Mouse (Mus musculus): ENCODE results near the gene Deup1. TPM values are rescaled to one million over a fixed set of nuclear protein-coding genes. Genes with fewer than 3 reads are reported as not detected.

Deup1 gene
- polyA plus RNA-seq, 1 experiment, result not detected

- Histone ChIP-seq H3K4me3 (ENCODE audit: insufficient read depth, low read length) (no peak overlapping the region), H3K4me1 (ENCODE audit: control insufficient read depth, insufficient read depth, low read length) (peaks cover 11% of the 10 kb centered on the region), H3K27ac (ENCODE audit: insufficient read depth, low read depth, low read length) (no peak overlapping the region)
- TF ChIP-seq POLR2A (IDR thresholded peaks at IDR 0.05; ENCODE audit: borderline replicate concordance, low read depth, low read length), result no peak
- no peak for TF ChIP-seq CTCF (IDR thresholded peaks at IDR 0.05; ENCODE audit: low read depth, low read length)
These were observed 101.2 kb downstream of the Deup1 start for GRCm38 (mm10) chr9:15526539-15526938.

GRCm38 (mm10) chr9:15525246-15525645, 102.5 kb downstream of the Deup1 start:
- Histone ChIP-seq H3K4me1 (ENCODE audit: control insufficient read depth, insufficient read depth, low read length) (peaks cover 11% of the 10 kb centered on the region), H3K4me3 (ENCODE audit: insufficient read depth, low read length) (no peak overlapping the region), H3K27ac (ENCODE audit: insufficient read depth, low read depth, low read length) (no peak overlapping the region)
- TF ChIP-seq CTCF (IDR thresholded peaks at IDR 0.05; ENCODE audit: low read depth, low read length), result no peak
- TF ChIP-seq POLR2A (IDR thresholded peaks at IDR 0.05; ENCODE audit: borderline replicate concordance, low read depth, low read length), result no peak

GRCm38 (mm10) chr9:15523646-15524045, 104.1 kb downstream of the Deup1 start:
- H3K27ac ChIP-seq (ENCODE audit: insufficient read depth, low read depth, low read length), result no peak overlapping the region

GRCm38 (mm10) chr9:15522887-15523286, 104.8 kb downstream of the Deup1 start:
- Histone ChIP-seq H3K27ac (ENCODE audit: insufficient read depth, low read depth, low read length) (no peak overlapping the region), H3K4me3 (ENCODE audit: insufficient read depth, low read length) (no peak overlapping the region), H3K4me1 (ENCODE audit: control insufficient read depth, insufficient read depth, low read length) (no peaks in the 10 kb centered on the region)
- no peak for TF ChIP-seq CTCF (IDR thresholded peaks at IDR 0.05; ENCODE audit: low read depth, low read length)
- TF ChIP-seq POLR2A (IDR thresholded peaks at IDR 0.05; ENCODE audit: borderline replicate concordance, low read depth, low read length), result no peak

More at GRCm38 (mm10) chr9:15523646-15524045, 104.1 kb downstream of the Deup1 start:
- TF ChIP-seq CTCF (IDR thresholded peaks at IDR 0.05; ENCODE audit: low read depth, low read length) (no peak), POLR2A (IDR thresholded peaks at IDR 0.05; ENCODE audit: borderline replicate concordance, low read depth, low read length) (no peak)
- Histone ChIP-seq H3K4me3 (ENCODE audit: insufficient read depth, low read length) (no peak overlapping the region), H3K4me1 (ENCODE audit: control insufficient read depth, insufficient read depth, low read length) (no peaks in the 10 kb centered on the region)

GRCm38 (mm10) chr9:15522348-15522747, 105.4 kb downstream of the Deup1 start:
- H3K4me3 ChIP-seq (ENCODE audit: insufficient read depth, low read length), result no peak overlapping the region
- no peak for TF ChIP-seq POLR2A (IDR thresholded peaks at IDR 0.05; ENCODE audit: borderline replicate concordance, low read depth, low read length)
- H3K27ac ChIP-seq (ENCODE audit: insufficient read depth, low read depth, low read length), result no peak overlapping the region
- no peaks in the 10 kb centered on the region for H3K4me1 ChIP-seq (ENCODE audit: control insufficient read depth, insufficient read depth, low read length)

DNA sequence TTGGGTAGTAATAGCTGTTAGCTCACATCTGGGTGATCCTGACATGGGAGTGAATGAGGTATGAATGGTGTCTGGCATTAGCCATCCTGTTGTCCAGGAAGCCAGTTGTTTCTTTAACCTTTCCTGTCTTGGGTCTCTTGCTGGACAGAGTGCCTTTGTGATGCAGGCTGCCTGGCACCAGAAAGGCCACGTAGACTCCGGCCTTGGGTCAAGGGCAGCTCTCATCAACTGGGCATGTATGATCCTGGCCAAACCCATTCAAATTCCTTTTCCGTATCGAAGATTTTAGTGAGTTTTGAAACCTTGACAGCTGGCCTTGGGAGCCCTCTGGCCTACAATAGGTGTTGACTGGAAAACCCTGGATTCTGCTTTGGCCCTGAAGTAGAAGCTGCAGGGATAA, 109.8 kb downstream of the Deup1 start:
- Histone ChIP-seq H3K4me3 (ENCODE audit: insufficient read depth, low read length) (no peak overlapping the region), H3K4me1 (ENCODE audit: control insufficient read depth, insufficient read depth, low read length) (peaks cover 8% of the 10 kb centered on the region), H3K27ac (ENCODE audit: insufficient read depth, low read depth, low read length) (no peak overlapping the region)
- TF ChIP-seq POLR2A (IDR thresholded peaks at IDR 0.05; ENCODE audit: borderline replicate concordance, low read depth, low read length), result no peak
- no peak for TF ChIP-seq CTCF (IDR thresholded peaks at IDR 0.05; ENCODE audit: low read depth, low read length)

DNA sequence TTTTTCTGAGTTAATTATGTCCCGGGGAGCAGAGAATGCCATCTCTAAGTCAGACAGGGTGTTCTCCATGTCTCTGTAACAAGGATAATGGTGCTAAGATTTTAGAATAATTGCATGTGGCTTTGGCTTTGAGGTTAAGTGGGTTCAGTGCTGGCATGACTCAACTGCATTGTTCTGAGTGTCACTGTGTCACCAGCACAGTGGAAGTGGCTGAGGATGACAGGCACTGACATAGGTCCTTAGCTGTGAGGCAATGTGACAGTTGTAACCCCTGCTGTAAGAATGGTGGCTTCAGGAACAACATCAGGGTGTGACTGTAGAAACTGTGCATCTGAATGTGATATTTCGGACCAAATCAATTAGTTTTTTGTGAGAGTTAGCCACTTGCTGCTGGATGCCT, 111.7 kb downstream of the Deup1 start:
- no peak overlapping the region for H3K27ac ChIP-seq (ENCODE audit: insufficient read depth, low read depth, low read length)
- no peak overlapping the region for H3K4me3 ChIP-seq (ENCODE audit: insufficient read depth, low read length)
- H3K4me1 ChIP-seq (ENCODE audit: control insufficient read depth, insufficient read depth, low read length), result peaks cover 8% of the 10 kb centered on the region
- TF ChIP-seq CTCF (IDR thresholded peaks at IDR 0.05; ENCODE audit: low read depth, low read length) (no peak), POLR2A (IDR thresholded peaks at IDR 0.05; ENCODE audit: borderline replicate concordance, low read depth, low read length) (no peak)

DNA sequence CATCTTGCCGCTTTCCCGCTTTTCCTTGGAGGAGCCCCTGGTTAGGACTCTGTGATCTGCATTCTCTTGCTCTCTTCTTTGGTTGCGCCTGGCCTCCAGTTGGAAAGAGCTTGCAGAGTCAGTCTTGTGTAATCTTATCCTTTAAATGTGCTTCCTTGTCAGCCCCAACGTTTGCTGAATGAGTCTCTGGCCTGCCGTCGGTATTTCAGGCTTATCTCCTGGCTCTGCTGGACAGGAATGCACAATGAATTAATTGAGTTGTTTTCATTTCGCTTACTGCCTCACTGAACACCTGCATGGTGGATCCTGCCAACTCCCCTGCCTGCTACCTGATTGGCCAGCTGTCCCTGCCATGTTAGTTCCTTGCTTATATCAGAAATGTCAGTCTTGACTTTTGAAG, 114.8 kb downstream of the Deup1 start:
- Histone ChIP-seq H3K27ac (ENCODE audit: insufficient read depth, low read depth, low read length) (no peak overlapping the region), H3K4me3 (ENCODE audit: insufficient read depth, low read length) (no peak overlapping the region), H3K4me1 (ENCODE audit: control insufficient read depth, insufficient read depth, low read length) (peaks cover 8% of the 10 kb centered on the region)
- TF ChIP-seq POLR2A (IDR thresholded peaks at IDR 0.05; ENCODE audit: borderline replicate concordance, low read depth, low read length) (no peak), CTCF (IDR thresholded peaks at IDR 0.05; ENCODE audit: low read depth, low read length) (no peak)

DNA sequence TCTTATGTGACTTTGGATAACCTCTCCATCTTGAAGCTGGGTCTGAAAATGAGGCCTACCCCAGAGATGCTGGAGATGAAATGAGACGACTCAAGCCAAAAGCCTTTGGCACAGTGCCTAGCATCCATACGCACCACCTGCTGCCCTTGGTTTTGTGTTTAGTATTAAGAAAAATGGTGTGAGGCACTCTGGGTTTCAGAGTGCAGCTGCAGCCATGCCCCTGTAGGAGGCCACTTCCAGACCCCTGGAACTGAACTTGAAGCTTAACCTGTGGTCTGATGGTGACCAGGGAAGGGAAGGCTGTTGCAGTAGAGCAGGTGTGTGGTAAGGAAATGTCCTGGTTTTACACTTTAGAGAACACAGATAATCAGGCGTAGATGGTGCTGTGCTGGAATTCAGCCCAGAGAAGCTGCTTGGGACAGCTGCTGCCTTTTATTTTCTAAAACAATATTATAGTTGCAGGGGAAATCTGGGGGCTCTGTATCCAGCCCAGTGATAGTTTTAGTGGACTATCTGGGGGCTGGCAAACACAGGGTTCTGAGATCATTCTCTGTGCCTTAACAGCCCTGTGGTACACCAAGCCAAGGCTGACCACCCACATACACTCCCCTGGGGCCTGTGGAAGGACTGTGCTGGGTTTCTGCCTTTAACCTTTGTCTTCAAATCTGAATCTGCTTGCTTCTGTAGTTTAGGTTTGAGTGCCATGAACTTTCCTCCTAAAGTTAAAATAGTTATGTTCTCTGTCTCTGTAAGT, 117.0 kb downstream of the Deup1 start:
- Histone ChIP-seq H3K4me1 (ENCODE audit: control insufficient read depth, insufficient read depth, low read length) (peaks cover 3% of the 10 kb centered on the region), H3K4me3 (ENCODE audit: insufficient read depth, low read length) (no peak overlapping the region), H3K27ac (ENCODE audit: insufficient read depth, low read depth, low read length) (no peak overlapping the region)
- TF ChIP-seq CTCF (IDR thresholded peaks at IDR 0.05; ENCODE audit: low read depth, low read length), result no peak

Other genes starting within 250 kb of the Deup1 start
- 1.6 TPM in 2 replicates for gene Smco4, start 134.5 kb downstream of the Deup1 start, polyA plus RNA-seq (2012; ENCODE audit: insufficient read depth, insufficient read length, missing spikeins)
- gene Slc36a4, start 81.8 kb upstream of the Deup1 start, polyA plus RNA-seq (2012; ENCODE audit: insufficient read depth, insufficient read length, missing spikeins), result 16.0 and 19.0 TPM in 2 replicates
- gene Mtnr1b, start 246.6 kb upstream of the Deup1 start, polyA plus RNA-seq (2012; ENCODE audit: insufficient read depth, insufficient read length, missing spikeins), result not detected in 2 replicates